Mouse (Mus musculus): Measurements from ENCODE around the gene Peli1.

Peli1 gene

DNA sequence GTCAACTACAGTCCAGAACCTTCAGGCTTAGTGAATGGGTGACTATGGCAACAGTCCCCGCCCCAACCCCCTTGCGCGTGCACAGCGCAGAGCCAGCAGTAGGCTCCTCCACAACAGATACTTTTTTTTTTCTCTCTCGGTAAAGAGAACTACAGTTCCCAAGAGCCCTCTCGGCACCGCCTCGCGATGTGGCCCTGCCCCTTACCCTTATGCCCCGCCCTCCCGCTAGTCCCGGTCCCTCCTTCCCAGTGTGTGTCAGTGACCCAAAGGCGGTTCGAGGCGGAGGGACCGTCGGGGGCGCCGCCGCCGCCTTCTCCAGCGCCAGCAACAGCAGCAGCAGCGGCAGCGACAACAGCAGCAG lies at the start of gene Peli1:
Peli1 (plus strand) TSS at position 225 of the 361 bp plus-strand sequence.
- DNase-seq (ENCODE audit: extremely low read depth, low read depth, low spot score) = peak; percentile 71

DNA sequence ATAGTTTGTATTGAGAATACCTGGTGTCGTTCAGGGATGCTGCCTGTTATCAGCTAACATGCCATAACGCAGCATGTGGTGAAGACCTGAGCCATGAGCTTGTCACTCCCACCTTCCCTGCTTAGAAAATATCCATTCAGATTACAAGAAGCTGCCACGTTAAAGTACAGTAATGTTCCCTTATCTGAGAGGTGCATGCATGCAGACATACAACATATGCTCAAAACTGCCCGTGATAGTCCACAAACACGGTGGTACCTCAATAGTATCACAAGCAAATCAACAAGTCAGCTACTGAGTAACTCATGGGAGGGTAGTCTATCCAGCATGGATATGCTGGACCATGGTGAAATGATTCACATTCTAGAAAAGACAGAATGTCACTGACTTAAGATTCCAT lies 48.5 kb upstream of the Peli1 start:
- no peak for DNase-seq (ENCODE audit: extremely low read depth, low read depth, low spot score)

DNA sequence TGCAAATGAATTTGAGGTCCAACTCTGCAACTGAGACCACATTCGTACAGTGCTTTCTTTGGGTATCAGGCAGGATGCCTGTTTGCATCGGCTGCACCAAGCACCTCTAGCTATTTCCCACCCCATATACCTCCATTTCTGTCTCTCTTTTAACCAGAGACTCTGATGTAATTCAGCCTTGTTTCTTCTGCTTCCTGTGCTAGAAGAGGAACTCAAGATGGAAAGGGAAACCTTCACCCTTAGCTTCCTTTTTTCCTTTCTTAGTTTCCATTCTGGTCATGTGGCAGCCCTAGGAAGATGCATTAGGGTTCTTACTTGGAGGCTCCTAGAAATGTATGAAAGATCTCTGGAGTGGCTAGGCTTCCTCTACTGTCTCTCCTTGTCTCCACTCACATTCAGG lies 44.9 kb upstream of the Peli1 start:
- DNase-seq (ENCODE audit: extremely low read depth, low read depth, low spot score) = no peak

DNA sequence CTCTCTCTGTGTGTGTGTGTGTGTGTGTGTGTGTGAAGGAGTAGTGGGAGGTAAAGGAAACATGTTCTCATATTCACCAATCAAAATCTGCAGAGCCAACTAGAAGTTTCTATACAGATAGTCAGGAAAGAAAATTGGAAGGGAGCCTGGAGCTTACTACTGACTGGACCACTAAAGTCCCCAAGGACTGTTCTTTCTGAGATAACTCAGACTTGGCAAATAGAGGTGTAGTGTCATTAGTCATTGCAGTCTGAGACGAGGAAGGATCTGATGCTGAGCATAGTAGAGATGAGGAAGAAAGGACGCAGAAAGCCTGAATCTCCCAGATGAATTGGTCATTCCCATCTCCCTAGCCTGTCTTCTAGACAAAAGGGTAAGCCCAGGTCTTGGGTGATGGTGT lies 43.2 kb upstream of the Peli1 start:
- DNase-seq (ENCODE audit: extremely low read depth, low read depth, low spot score) = no peak

DNA sequence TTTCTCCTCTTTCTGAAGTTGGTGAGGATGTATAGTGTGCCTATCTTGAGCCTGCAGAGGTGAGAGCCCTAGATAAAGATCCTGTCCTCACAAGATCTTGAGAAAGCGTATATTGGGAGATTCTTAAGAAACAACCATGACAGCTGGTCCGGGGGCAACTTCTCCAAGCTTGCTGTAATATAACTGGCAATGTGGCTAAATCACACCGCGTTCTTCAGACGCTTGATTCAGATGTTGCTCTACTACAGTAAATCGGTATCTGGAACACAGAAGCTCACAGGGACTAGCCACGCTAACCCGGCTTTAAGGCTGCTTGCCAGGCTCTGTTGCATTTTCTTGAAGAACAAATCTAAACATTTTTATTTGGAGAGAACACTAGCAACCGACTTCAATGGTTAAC lies 39.4 kb upstream of the Peli1 start:
- no peak for DNase-seq (ENCODE audit: extremely low read depth, low read depth, low spot score)

DNA sequence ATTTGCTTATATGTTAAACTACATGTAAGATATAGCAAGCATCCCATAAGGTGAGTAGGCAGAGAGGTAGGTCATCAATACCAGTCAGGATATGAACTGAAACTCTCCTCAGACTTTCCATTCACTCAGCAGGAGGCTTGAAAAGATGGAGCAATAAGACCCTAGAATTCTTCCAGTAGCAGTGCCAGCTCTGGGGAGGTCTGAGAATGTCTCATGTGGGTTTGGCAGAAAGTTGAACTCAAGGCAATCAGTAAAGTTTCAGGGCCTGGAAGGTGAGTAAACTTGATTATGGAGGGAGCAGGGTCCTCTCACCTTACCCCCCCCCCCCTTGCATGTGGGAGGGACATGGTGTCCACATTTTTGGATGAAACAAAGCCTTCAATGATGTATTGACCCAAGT lies 36.5 kb upstream of the Peli1 start:
- no peak for DNase-seq (ENCODE audit: extremely low read depth, low read depth, low spot score)

DNA sequence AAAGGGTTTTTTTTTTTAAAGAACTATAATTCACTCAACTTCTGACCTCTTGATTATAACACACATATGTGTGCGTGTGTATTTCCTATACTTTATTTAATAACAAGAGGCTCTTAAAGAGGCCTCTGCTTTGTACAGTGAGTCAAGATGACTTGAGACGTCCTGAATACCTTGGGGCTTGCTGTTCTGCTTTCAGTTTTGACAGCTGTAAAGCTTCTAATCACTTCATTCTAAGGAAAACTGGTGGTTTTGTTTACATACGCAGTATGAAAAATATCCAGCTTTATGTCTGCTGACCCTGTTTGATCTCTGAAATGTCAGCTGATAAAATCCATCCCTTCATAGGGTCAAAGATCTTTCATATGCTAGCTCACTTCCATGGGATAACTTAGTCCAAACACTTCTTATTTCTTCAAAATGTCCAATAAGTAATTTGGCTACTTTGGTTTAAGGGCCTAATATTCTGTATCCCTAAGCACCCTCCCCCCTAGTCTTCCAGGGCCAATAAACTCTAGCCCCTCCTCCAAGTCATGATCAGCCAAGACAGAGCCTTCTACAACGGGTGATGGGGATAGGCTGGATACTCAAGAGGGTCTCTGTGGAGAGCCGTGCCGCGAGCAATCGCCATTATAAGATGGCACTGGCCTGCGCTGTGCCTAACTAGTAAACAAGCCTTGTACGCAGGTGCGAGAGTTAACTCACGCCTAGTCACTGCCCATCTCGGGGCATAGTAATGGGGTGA lies 34.8 kb upstream of the Peli1 start:
- no peak for DNase-seq (ENCODE audit: extremely low read depth, low read depth, low spot score)

DNA sequence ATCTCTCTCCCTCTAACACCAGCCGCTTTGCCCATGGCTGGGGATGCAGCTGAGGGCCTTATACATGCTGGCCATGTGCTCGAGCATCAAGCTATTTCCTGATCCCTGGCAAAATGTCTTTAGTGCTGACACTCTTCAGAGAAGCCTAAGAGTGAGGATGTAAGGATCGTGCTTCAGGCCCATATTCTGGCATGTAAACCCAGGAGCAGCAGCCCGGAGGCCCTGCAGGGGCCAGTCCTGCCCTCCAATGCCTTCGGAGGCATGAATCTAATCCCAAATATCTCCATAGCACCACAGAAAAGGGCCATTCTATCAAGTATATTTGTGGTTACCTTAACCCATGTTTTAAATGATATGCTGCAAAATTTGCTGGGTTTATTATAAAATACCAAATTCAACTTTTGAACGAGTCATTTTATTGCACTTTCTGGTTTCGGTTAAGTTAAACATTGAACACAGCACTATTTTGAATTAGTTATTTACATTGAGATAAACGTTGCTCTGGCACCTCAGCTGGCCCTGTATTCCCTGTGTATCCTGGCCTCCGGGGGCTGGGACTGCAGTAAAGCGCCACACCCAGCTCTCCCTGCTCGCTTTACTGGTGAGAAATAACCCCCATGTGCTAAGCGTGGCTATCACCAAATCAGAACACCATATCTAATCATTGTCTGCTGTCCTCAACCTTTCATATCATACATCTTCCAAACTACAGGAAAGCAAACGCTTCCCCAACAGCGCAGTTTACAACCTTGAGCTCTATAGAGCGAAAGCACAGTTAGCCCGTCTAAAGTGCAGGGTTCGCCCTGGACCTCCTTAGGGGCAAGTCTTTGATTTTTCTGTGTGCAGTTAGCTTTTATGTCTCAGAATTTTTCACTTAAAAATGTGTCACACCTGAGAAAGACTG lies 33.3 kb upstream of the Peli1 start:
- no peak for DNase-seq (ENCODE audit: extremely low read depth, low read depth, low spot score)

DNA sequence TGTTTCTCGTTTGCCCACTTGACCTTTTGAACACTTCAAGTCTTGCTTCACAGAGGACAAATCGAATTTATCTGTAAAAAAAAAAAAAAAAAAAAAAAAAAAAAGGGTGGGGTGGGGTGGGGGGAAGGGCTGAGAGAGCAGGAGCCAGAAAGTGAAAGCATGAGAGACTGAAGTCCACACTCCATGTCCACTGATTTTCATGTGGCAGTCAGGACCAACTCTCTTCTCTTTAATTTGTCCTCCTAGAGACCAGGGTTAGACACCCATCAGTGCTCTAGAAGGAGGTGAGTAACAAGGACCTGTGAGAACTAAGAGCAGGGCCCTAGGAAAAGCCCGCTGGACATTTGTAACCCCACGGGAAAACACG lies 32.7 kb upstream of the Peli1 start:
- no peak for DNase-seq (ENCODE audit: extremely low read depth, low read depth, low spot score)

DNA sequence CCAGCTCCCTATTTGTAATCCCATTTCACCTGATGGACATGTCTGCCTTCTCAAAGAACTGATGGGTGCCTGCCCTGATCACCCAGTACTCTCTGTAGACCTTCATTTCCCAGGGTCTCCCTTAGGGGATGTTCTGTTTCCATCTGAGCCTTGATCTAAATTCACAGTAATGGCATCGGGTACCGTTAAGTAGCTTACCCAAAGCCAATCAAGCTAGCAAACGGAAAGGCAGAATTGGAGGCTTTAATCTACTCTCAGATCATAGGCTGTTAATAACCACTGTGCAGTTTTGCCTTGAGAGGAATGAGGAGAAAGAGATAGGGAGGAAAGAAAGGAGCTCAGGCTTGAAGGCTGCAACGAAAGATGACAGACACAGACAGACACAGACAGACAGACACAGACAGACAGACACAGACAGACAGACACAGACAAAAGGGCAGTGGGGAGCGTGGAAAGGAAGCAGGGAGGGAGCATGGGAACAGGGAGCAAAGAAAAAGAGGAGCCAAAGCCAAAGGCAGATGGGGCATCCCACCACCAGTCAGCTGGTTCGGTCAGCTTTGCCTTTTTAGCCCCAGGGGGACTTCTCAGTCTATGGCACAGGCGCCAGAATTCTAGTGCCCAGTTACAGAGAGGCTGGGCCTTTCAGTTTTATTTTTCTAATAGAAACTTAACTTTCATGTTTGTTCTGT lies 30.6 kb upstream of the Peli1 start:
- no peak for DNase-seq (ENCODE audit: extremely low read depth, low read depth, low spot score)

DNA sequence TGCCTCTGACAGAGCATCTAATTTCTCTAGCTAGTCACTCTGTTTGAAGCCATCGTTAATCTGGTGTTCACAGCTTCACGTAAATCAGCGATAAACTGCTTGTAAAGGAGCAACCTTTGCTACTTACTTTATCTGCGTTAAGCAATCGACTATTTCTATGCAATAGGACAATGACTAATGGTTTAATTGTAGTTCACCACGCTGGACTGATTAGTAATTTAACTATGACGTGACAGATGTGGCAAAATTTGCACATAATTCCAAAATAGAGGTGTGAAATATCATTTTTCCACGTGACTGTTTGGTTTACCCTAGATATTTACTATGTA lies 30.1 kb upstream of the Peli1 start:
- no peak for DNase-seq (ENCODE audit: extremely low read depth, low read depth, low spot score)

DNA sequence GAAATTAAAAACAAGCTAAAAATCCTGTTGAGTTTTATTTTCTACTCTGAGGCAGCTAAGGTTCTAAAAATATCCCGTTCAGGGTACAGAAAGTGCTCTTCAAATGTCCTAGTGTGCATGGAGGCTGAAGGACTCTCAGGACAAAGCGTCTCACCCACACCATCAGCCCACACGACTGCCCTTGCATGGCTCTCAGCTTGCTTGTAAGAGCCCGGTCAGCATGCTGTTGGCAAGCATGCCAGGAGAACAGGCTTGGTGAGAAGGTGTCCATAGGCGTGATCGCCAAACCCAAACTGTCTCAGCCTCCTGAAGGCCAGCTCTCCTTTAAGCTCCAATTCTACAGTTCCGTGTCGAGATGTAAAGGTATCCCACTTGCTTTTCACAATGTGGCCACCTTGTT lies 29.7 kb upstream of the Peli1 start:
- DNase-seq (ENCODE audit: extremely low read depth, low read depth, low spot score) = no peak

DNA sequence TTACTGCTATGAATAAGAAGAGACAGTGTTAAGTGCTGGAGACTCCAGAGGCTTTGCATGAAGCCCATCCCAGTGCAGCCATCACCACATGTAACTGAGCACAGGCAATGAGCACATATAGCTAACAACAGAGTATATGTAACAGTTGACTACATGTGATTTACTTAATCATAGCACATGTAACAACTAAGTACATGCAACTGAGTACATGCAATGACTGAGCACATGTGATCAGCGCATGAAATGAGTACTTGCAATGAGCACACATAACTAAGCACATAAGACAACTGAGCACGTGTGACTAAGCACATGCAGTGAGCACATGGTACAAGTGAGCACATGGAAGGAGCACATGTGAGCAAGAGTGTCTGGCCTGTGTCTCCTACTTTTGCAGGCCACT lies 29.0 kb upstream of the Peli1 start:
- DNase-seq (ENCODE audit: extremely low read depth, low read depth, low spot score) = no peak

DNA sequence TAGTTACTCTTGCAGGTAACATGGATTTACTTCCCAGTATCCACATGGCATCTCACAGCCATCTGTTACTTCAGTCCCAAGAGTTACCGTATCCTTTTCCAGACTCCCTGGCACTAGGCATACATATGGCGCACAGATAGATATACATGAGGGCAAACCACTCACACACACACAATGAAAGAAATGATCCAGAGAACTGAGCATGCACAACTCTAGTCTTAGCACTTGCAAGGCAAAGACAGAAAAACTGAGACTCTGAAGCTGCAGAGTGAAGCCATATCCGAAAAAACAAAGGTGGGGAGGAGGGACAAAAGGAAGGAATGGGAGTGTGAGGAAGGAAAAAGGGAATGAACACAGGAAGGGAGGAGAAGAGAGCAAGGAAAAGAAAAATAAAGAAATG lies 27.8 kb upstream of the Peli1 start:
- DNase-seq (ENCODE audit: extremely low read depth, low read depth, low spot score) = no peak

DNA sequence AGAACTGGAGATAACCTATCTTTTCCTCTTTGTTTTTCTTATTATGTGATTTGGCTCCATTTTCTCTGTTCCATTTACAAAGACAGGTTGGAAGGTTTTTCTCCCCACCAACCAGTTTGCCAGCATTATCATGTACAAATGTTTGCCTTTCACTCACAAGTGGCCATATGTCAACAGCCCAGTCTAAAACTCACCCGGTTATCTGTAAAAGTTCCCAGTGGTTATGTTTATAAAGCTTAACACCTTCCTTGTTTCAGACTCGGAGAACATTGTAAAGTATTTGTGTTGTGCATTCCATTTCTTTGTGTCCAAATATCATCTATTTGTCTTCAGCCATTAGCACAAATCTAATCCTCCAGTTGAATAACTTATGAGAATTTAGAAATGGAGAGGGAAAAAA lies 11.7 kb upstream of the Peli1 start:
- DNase-seq (ENCODE audit: extremely low read depth, low read depth, low spot score) = no peak

DNA sequence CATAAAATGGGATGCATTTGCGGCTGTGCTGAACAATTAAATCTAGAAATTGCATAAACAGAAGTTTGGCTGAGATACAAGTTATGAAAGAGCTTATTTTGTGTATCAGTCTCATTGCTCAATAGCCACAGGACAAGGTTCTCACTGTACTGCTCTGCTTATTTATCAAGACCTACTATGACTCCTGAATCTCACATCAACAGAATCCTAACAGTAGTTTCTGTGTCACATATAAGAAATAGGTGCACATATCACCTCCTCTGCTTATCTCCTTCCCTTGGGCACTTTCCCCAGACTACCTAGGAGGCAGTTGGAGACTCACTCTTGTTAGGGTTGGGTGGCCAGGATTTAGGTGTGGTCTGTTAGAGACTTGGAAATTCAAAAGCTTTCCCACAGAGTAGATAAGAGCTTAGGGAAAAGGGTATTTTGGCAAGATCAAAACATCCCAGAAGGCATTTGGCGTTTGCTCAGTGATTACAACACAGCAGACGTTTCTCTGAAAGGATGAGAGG lies 11.2 kb upstream of the Peli1 start:
- peak; percentile 80 for DNase-seq (ENCODE audit: extremely low read depth, low read depth, low spot score)

DNA sequence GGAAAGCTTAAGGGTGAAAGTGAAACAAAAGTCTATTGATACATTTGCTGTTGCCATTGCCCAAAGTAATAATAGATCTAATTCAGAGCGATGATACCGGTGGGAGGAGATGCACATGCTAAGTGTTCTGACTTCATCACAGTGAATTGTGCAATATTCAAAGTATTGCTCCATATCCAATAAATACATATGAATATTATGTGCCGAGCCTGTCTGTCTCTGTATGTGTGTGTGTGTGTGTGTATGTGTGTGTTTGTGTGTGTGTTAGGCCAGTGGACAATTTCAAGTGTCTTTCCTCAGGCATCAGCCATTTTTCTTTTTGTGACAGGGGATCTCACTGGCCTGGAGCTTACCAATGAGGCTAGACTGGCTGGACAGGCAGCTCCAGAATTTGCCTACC lies 9.9 kb upstream of the Peli1 start:
- DNase-seq (ENCODE audit: extremely low read depth, low read depth, low spot score) = peak; percentile 68

DNA sequence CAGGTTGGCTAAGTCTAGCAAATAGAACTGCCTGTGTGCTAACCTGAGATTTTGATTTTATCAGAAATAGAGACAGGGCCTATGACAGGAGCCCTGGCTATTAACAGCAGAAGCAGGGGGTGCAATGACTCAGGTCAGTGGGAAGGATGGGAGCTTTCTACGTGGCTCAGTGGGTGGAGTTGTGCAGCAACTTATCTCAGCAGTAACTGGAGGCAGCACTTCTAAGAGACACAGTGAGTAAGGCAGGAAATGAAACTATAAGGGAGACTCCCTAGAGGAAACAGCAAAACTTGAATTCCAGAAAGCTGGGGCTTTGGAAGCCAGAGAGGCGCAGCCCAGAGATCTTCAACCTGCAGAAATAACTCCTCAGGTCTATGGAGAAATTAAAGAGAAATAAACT lies 8.4 kb upstream of the Peli1 start:
- no peak for DNase-seq (ENCODE audit: extremely low read depth, low read depth, low spot score)

DNA sequence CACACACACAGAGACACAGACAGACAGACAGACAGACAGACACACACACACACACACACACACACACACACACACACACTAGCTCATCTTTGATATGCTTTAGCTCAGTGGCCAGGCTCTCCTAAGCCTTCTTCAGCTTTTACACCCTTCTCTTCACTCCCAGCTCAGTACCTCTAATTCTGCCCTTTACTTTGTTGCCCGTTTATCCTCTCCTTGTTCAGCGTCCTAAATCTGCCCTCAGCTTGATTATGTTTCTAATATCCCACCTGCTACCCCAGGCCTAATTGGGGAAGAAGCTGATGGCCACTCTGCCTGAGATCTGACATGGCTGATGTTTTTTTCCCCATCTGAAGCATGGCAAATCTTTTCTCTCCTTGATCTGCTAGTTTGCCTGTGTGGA lies 2.7 kb upstream of the Peli1 start:
- no peak for DNase-seq (ENCODE audit: extremely low read depth, low read depth, low spot score)

DNA sequence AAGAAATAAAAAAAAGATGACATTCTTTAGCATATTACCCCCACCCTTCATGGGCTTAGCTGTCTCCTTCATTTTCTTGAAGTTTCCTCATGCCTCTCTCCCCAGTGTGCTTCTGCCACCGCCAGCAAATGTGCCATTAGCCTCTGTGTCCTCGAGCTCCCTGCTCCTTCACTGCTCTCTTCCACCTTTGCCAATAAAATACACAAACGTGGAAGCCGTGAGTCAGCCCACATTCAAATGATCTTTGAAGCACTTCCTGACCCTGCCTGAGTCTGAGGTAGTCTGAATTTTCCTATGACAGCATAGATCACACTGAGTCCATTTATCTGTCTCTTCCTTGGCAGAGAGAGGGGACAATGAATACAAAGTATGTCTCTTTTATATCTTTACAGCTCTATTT lies 1.5 kb upstream of the Peli1 start:
- no peak for DNase-seq (ENCODE audit: extremely low read depth, low read depth, low spot score)

DNA sequence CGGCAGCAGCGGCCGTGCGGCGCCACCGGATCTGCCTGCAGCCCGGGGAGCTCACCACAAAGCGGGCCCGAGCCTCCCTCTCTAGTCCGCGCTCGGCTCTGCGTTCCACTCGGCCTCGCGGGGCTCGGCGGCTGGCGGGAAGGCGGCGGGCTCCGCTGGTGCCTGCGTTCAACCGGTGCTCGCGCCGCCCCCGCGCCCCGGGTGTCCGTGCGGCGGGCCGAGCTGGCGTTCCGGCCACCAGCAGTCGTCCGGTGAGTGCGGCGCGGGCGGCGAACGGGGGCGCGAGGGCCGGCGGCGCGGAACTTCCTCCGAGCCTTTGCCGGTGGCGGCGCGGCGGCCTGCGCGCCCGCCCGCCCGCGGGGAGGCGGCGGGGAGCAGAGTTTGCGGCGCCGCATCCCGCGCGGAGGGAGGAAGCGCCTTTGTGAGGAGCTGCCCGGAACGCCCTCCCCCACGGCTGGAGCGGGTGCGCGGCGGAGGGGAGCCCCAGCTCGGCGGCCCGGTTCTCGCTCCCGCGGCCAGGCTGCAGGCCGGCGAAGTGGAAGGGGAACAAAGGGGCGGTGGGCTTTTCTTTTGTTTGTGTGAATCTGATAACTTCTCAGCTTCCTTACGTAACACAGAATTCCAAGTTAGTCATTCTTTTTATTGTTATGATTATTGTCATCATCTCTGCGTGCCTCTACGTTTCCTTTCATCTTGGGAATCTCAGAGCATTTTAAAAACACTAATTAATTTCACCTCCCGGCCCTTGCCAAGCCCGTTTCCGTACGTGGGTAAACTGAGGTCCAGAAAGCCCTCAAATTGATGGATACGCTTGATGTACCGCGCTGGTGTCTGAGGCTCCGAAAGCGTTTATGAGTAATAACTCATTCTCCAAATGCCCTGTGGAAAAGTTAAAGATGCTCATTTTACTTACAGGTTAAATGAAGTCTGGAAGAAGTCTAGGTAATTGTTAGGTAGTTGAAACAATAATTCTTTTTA lies 626 bp downstream of the Peli1 start:
- DNase-seq (ENCODE audit: extremely low read depth, low read depth, low spot score) = no peak

All from fat pad, adult 2 months (tissue).